Mouse (Mus musculus): ENCODE results near the gene Zfp367. TPM values are rescaled to one million over a fixed set of nuclear protein-coding genes. Genes with fewer than 3 reads are reported as not detected.

The Zfp367 gene
- total RNA-seq, 2 experiments from 2014 or later = 23.7 to 32.5 TPM

DNA sequence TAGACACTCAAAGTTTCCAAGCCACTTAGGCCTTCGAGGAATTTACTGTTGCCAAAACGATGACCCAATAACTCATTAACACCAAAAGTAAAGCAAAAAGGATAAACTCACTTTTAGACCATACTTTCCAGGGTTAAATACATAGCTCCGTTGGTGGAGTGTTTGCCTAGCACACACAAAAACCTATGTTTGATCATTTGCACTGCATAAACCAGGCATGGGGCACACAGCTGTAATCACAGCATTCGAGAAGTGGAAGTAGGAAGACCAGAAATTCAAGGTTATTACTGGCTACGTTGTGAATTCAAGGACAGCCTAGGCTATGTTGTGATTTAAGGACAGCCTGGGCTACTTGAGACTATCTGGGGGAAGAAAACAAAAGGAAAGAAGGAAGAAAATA lies 62.7 kb downstream of the Zfp367 start:
- DNase-seq = no peak

DNA sequence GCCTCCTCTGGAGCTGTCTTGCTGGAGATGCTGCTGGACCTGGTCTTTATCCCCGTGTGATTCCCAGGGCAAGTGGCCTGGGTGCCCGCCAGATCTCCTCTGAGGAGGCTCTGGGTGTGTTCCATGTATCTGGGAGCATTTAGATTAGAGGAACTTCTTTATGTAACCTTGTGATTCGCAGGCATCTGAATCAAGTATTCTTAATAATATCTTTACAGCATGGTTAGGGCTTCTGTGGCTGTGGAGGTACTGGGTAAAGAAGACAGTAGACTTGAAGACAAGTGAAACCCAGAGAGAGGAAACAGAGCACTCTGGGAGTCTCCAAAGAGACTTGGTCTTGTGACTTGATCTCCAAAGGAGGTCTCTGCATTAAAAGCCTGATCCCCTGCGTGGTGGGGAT lies 63.9 kb downstream of the Zfp367 start, which contains the start of gene Hsd17b3:
Hsd17b3 (minus strand) TSS at position 101 of the 400 bp plus-strand sequence.
- no peak for DNase-seq

DNA sequence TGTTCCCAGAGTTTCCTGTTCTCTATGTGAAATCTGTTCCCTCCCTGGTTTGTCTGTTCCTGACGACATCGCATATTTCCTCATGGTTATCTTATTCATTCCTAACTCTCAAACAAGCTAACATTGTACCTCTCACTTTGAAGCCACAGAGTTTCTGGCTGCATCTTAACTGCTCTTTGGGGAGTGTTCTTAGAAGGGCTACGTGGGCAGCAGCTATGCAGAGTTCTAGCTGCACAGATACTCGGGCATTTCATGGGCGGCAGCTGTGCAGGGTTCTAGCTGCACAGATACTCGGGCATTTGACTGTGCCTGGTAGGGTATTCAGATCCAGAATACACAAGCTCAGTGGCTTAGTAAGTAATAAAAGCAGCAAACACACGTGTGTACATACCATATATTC lies 64.9 kb downstream of the Zfp367 start:
- DNase-seq = no peak

DNA sequence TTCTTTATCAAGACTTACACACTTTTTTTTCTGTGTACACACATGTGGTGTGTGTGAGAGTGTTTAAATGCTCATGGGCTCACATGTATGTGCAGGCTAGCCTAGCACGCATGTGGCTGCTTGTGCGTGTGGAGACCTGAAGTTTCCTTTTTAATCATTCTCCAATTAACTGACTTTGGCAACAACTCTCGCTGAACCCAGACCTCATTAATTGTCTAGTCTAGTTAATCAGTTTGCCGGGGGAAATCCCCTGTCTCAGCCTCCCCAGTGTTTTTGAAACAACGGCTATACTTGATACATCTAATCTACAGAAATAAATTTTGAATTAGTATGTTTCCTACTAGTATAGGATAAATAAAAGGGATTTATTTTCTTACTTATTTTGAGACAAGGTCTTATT lies 67.0 kb downstream of the Zfp367 start:
- no peak for DNase-seq

DNA sequence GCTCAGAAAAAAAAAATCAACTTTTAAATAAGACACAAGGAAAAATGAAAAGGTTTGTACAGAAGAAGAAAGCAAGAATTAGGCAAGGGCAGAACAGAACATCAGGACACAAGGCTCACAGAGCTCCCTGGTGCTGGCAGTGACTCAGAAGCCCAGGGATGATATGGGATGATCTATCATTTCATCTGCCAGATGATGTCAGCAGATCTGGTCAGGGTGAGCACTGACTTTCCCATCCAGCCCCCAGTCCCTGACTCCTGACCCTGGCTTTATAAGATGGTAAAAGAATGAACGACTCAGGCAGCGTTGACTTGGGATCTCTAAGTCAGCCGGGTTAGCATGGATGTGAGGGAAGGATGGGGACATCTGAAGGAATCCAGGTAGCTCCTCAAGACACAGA lies 69.7 kb downstream of the Zfp367 start:
- DNase-seq = peak; percentile 62 to 67

Other genes with a start within 250 kb of the Zfp367 start
- 1 to 10 TPM; 1.2 to 1.4 TPM for gene Hsd17b3, start 64.0 kb downstream of the Zfp367 start, total RNA-seq (2021)
- gene Slc35d2, start 23.8 kb downstream of the Zfp367 start, total RNA-seq (2021) = 1 to 10 TPM; 5.9 to 7.8 TPM
- 10 to 100 TPM; 25.8 to 27.3 TPM for gene Habp4, start 8.6 kb upstream of the Zfp367 start, total RNA-seq (2021)
- gene Cdc14b, start 122.1 kb upstream of the Zfp367 start, total RNA-seq (2021) = 10 to 100 TPM in 1 of 2 experiments, 1 to 10 TPM in 1; 9.9 to 11.3 TPM
- 10 to 100 TPM; 34.1 to 50.3 TPM for gene Aaed1, start 159.5 kb upstream of the Zfp367 start, total RNA-seq (2021)
- 100 to 1,000 TPM; 206 to 799 TPM for gene Ctsl, start 217.7 kb upstream of the Zfp367 start, total RNA-seq (2021)

All from adrenal gland, postnatal 36 days (tissue).